Mouse (Mus musculus) kidney, postnatal 25 days (tissue): ENCODE measurements around the gene Gpr3.

Source experiments
- DNase-seq, 2 experiments: peaks; one replicate each; pipeline ENCODE4 v3.0.0; 2021; ENCODE audit warnings: mixed read lengths in 2 of 2

The Gpr3 gene

GRCm38 (mm10) chr4:133169237-133170055 is 42.9 kb downstream of the Gpr3 start:
- DNase-seq = peak; percentile 29 to 62

GRCm38 (mm10) chr4:133166773-133167172 is 45.6 kb downstream of the Gpr3 start:
- peak in 1 of 2 experiments; percentile 7 for DNase-seq

- peak in 1 of 2 experiments; percentile 2 for DNase-seq
These were observed 50.1 kb downstream of the Gpr3 start for GRCm38 (mm10) chr4:133162196-133162595.

- DNase-seq = peak in 1 of 2 experiments; percentile 25
These were observed 51.5 kb downstream of the Gpr3 start for GRCm38 (mm10) chr4:133160821-133161220.

GRCm38 (mm10) chr4:133160211-133160610 is 52.1 kb downstream of the Gpr3 start:
- no peak for DNase-seq

- no peak for DNase-seq
These were observed 52.7 kb downstream of the Gpr3 start for GRCm38 (mm10) chr4:133159646-133160045.
